Mouse (Mus musculus): ENCODE results near the gene Coa3.

Gene Coa3

DNA sequence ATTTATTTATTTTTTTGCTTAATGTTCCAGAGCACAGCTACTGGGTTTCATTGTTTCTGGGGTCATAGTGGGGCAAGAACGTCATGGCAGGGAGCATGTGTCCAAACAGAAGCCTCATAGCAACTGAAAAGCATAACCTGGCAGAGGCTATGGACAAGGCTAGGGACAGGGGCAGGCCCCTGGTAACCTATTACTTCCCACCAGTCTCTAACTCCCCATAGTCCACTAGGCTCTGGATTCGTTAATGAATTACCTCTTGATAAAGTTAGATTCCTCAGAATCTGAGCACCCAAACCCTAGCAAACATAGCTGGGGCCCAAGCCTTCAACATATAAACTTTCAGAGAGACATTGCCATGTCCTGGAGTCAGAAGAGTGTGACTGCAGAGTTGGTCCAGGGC is 27.9 kb downstream of the Coa3 start:
- no peak for DNase-seq (ENCODE audit: low read depth)

GRCm38 (mm10) chr11:101248258-101248994 is 30.5 kb downstream of the Coa3 start:
- DNase-seq (ENCODE audit: low read depth): no peak

DNA sequence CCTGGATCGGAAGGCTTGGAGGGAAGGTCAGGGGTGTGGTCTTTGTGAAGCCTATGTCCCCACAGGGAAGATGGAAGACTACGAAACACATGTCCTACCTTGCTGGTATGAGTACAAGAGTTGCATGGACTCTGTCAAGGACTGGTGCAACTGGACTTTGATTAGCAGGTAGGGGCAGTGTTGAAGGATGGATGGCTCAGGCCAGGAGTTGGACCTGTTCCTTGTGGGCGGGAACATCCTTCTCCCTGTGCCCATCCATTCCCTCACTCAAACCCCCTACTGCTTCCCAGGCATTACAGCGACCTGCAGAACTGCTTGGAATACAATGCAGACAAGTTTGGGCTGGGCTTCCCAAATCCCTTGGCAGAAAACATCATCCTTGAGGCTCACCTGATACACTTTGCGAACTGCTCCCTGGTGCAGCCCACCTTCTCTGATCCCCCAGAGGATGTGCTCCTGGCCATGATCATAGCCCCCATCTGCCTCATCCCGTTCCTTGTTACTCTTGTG is 31.3 kb downstream of the Coa3 start:
- DNase-seq (ENCODE audit: low read depth): no peak

GRCm38 (mm10) chr11:101246702-101247012 is 32.3 kb downstream of the Coa3 start:
- DNase-seq (ENCODE audit: low read depth): no peak

DNA sequence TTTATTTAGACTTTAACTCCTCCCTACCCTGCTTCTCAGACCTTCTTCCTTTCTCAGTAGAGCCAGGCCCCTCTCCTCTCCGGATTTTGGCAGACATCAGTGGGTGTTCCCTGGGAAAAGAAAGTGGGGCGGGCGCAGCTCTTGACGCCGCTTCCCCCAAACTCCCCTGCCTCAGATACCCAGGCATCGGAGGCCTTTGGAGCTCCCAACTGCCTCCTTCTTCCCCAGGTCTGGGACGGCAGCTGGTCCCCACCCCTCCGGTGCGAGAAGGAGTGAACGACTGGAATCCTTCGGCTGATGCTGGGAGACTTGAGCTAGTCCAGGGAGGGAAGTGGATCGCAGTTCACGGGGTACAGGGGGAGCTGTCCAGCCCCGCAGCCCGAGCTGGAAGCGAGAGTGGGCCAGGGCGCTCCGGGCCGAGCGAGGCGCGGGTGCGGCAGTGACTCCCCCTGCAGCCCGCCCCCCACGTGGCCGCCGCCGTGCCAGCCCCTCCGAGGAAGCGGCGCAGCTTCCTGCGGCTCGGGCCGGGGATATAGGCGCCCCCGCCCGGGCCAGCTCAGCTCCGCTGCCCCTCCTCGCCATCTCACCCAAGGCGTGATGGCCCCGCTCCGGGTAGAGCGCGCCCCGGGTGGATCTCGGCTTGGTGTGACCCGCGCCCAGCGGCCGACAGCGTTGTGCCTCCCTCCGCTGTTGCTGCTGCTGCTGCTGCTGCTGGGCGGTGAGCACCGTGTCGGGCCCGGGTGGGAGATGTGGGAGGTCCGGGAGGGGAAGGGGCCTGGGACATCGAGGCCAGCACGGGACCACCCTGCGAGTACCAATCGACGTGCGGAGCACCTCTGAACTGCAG is 32.8 kb downstream of the Coa3 start, which contains the start of gene Ramp2:
Gene Ramp2, plus strand, starts transcription at position 174 of the 847 bp plus-strand sequence.
- no peak for DNase-seq (ENCODE audit: low read depth)

DNA sequence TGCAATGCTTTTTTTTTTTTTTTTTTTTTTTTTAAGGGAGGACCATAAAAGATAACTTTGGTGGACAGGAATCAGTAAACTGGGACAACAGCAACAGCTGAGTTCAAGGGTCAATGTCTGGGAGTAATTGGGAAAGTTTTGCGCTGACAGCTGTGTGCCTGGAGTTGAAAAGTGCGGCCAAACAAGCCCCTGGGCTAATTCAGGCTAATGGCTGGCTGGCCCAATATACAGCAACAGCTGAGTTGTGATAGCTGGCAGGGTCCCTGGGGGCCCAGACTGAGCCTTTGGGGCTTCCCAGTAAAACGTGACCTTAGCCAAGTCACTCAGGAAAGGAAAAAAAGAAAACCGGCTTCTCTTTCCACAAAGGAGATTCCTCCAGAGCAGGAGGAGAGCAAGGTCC is 33.8 kb downstream of the Coa3 start:
- DNase-seq (ENCODE audit: low read depth): no peak

DNA sequence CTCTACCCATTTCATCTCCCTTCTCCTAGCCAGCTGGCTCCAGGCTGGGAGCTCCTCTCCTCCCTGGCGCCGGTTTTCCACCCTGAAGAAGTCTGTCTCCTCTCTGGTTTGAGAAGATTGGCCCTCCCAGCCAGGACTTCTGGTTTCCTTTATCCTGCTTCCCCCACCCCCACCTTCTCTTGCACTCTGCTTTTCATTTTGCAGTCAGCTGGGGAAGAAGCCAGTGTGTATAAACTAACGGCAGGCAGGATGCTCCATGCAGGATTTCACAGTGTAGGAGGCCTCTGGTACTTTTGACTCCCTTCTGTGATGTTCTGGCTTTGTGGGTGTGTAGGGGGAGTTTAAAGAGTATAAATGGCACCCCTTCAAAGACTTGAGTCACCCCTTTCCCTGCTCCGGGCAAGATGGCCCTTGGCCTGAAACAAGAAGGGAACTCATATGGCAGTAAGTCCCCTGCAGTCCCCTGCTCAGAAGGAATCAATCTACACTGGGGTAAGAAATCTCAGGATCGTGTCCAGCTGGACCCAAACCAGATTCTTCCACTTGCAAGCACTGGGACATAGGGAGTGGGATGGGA is 40.8 kb downstream of the Coa3 start:
- DNase-seq (ENCODE audit: low read depth): no peak

DNA sequence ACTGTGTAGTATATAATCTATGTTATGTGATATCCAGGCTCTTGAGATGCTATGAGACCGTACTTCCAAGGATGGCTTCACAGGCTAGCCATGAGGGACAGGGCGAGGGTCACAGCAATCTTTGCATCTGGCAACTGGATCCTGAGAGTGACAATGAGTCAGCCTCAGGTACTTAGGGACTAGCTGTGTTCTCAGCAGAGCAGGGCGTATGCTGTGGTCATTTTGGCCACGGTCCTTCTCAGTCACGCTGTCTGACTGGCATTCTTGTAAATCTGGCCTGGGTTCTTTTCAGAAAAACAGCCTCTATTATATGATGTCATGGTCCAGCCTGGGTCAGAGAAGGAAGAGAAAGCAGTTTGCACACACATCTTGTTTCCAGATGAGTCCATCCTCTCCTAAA is 42.1 kb downstream of the Coa3 start:
- no peak for DNase-seq (ENCODE audit: low read depth)

GRCm38 (mm10) chr11:101235429-101235828 is 43.5 kb downstream of the Coa3 start:
- no peak for DNase-seq (ENCODE audit: low read depth)

- DNase-seq (ENCODE audit: low read depth): no peak
These were observed 44.8 kb downstream of the Coa3 start for GRCm38 (mm10) chr11:101234124-101234523.

DNA sequence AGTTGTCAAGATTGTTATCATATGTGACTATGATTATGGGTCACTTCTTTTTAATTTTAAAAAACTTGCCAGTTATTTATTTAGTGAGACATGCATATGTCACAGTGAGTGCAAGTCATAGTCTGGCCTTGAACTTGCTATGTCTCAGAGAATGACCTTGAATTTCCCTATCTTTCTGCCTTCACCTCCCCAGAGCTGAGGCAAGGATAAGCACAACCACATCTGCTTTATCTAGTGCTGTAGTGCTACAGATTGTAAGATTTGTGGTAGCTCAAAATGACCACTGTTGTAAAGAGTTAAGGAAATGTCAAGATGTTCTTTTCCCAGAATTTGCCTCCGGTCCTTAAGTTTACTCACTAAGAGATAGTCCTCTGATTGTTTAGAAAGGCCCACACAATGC is 45.7 kb downstream of the Coa3 start:
- no peak for DNase-seq (ENCODE audit: low read depth)

GRCm38 (mm10) chr11:101232010-101232839 is 46.7 kb downstream of the Coa3 start:
- no peak for DNase-seq (ENCODE audit: low read depth)

DNA sequence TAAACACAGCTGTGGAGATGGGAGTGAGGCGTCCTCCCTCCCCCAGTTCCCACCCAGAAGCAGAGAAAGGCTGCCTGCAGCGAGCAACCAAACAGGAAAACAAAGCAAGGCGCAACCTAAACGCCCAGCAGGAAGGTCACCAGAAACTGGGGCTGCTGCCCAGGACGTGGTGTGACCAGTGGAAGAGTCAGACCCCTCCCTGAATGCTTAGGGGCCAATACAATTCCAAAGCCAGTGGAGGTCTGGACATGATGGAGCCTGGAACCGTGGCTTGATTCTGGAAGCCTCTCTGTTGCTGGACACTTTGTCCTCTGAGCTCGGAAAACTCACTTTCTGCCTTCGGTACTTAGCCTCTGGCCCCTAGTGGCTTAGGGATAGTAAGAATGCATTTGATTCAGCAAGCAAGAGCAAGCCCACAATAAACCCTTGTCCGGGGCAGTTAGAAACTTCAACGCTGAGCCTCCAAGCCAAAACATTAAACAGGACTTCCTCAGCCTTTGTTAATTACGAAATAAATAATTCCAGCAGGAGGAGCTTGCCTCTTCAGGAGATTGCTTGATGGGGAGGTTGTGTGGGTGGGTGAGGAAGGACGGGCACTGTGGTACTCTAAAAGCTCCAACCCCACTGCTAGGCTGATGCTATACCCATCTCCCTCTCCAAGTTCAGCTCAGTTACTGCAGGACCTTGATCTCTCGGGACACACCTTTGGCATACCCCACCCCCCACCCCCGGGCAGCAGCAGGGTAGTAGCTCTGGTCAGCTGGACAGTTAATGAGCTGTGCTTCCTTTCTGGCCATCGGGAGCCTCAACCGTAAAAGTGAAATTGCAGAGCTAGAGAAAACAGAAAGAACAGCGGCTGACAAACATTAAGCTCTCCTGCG is 47.7 kb downstream of the Coa3 start:
- no peak for DNase-seq (ENCODE audit: low read depth)

- DNase-seq (ENCODE audit: low read depth): no peak
These were observed 48.4 kb downstream of the Coa3 start for GRCm38 (mm10) chr11:101230526-101230925.

DNA sequence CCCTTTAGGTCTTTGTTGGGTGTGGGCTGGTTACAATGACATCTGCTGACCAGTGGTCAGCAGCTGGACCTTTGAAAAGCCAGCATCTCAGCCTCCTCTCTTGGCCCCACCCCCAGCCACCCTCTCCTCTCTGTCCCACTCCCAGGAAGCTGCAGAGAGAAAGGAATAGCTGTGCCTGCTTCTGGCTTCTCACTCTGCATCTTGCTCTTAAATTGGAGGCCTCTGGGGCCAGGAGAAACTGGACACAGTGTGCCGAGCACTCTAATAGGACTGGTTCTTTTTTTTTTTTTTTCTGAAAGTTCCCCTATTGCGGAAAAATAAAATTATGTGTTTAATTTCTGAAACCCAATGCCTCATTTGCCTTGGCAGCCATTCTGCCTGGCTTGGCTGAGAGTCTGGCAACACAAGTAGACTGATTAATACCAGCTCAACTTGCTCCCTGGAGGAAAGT is 48.8 kb downstream of the Coa3 start:
- no peak for DNase-seq (ENCODE audit: low read depth)

GRCm38 (mm10) chr11:101229361-101229900 is 49.5 kb downstream of the Coa3 start:
- no peak for DNase-seq (ENCODE audit: low read depth)

Measured in c-Kit-positive CD71-negative TER-119-negative erythroid progenitor cells, embryonic 14.5 days (primary cell).